Mouse (Mus musculus) Muller cell, postnatal 12 days (primary cell): ENCODE measurements at regions not wholly inside any gene's neighbourhood (a gene's known extent, or its start where the extent isn't known, plus 50 kb on each side); places are given as distances from the start of the nearest gene placed in this dataset.
A peak's percentile ranks its signal among the peaks of the same experiment; 100 is the strongest.

Experiments used
- DNase-seq: peaks from one replicate; pipeline ENCODE4 v3.0.0-alpha.2; 2015; ENCODE audit errors: inconsistent ontology term

DNA sequence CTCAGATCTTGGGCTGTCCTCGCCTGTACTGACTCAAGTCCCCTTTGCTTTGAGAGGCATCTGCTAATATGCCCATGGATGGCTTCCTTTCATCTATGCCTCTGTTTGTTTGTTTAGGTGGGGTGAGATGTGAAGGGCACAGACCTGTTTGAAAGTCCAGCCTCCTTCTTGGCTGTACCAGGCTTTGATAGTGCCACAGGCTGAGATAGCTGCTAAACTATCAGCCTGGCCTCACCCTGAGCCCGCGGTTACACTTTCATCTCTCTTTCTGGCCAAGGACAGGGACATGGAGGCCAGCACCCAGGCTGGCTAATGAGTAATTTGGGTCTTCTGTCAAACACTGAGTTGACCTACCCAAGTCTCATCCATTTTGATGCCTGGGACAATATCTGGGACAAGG lies 105.0 kb upstream of the Parp11 start:
- DNase-seq: no peak

DNA sequence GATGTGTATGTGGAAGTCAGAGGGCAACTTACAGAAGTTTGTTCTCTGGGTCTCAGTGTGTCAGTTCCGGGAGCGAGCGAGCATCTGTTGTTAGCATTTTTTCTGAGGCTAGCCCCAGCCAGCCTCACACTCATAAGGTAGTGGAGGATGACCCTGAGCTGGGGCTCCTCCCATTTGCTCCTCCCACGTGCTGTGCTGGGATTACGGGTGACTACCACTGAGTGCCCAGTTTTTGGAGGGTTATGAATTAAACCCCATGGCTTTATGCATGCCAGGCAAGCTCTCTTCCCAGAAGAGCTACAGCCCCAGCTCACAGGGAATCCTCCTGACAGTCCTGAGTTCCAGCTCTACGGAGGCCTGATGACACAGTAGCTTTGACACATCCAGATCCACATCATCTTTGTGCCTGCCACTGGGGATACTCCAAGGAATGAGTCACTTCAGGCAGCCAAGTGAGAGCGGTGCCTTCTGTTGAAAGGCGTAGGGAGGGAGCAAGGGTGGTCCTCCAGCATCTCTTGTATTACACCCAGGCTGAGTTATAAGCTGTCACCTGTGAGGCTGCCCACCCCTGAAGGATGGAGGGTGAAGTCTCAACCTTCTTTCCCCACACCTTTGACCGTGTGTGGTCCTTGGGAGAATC lies 97.8 kb upstream of the Parp11 start:
- peak; percentile 60 for DNase-seq

DNA sequence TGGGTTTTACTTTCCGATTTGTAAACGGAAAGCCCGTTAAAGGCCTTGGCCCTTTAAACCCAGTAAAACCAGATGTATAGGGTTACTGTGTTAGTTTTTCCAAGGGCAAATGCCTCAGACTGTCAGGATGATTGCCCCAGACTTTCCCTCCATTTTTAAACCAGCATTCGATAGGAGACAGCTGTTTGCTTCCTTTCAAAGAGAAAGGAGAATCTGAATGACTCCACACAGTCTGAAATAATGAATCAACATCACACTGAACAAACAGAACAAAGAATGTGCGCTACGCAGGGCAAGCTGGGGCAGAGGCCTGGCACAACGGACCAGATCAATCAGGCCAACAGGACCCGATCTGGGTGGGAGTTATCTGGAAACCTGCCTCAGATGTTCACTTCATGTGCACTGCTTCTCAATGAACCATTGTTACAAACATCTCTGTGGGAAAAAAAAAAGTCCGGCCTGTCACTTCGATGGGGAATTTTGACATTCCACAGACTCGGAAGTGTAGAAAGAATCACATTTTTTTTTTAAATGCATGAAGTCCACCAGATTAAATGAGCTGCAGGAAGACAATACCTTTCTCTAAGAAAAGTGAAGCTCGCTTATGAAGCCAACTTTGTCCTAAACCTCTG lies 97.0 kb upstream of the Parp11 start:
- peak; percentile 91 for DNase-seq

DNA sequence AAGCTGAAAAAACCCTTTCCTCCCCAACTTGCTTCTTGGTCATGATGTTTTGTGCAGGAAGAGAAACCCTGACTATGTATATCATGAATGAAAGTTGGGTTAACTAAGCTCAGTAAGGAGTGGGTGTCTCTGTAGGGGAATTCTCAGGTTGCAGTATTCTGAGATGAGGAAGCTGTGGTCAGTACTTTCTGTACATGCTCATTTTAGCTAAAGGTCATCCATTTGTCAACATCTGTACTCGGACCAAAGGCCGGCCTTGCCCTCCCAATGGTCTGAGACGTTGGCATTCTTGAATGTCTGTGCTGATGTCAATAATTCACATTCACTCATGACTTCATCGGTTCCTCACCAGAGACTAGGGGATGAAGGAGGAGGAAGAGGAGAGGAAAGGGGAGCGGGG lies 94.9 kb upstream of the Parp11 start:
- DNase-seq: no peak

DNA sequence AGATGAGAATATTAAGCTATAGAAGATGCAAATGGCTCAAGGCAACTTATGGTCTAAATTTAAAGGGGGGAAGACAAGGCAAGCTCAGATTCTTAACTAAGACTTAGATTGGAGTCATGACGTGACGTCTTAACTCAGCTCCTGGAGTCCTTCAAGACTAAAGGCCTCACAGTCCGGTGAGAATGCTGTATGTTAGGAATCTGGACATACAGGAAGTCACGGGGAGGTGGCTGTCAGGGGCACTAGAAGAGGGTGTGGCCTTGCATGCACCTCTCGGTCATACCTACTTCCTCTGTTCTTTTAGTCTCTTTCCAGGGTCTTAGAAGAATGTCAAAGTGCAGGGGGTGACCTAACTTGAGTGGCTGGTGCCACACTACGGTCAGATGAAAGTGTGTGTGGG lies 91.5 kb upstream of the Parp11 start:
- no peak for DNase-seq

DNA sequence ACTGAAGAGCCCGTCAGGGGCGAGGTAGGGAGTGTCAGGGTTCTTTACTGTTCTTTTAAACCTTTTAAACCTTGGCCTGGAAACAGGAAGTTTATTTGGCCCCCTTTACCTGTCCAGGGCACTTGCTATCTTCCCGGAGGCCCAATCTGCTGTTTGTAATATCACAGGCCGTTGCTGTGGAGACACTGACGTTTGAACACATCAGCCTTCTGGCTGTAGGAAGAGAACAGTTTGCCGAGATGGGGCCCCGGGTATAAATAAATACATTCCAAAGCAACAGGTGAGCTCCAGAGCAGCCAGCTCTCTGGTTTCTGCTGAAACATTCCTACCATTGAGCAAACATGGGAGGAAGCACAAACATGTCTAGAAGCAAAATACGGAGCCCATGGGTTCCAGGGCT lies 90.2 kb upstream of the Parp11 start:
- no peak for DNase-seq

DNA sequence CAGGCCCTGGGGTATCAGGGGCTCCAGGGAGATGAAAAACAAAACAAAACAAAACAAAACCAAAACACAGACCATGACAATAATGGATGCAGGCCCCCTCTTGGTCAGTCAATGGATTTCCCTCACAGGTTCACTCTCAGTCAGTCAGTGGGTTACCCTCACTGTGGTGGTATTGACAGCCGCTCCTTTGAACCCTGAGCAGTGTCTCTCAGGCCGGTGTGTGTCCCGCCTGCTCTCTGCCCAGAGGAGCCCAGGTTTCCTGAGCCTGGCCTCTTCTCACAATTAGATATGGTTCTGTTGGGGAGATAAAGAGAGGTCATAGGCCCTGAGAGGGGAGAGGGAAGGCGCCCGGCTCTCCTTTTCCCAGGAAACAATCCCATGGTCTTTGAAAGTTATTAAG lies 87.8 kb upstream of the Parp11 start:
- no peak for DNase-seq

DNA sequence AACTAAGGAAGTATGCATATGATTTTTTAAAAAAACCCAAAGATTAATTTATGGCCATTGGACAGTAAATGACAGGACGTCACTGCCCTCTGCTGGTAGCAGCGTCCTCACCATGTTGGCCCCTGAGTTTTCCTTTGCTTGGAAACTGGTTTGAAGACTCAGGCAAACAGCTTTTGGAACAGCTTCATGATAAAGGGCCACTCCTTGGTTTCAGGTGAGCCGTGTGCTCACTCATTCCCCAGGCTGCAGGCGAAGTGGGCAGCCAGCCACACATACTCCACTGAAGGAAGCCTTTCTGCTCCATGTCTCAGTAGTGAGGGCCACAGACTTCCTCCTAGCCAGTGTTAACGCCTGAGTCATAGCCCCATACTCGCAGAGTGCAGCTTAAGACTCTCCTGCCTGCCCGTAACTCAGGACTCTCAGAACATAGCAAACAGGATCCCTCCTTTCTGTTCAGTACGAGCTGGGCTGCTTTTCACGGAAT lies 87.2 kb upstream of the Parp11 start:
- DNase-seq: no peak

DNA sequence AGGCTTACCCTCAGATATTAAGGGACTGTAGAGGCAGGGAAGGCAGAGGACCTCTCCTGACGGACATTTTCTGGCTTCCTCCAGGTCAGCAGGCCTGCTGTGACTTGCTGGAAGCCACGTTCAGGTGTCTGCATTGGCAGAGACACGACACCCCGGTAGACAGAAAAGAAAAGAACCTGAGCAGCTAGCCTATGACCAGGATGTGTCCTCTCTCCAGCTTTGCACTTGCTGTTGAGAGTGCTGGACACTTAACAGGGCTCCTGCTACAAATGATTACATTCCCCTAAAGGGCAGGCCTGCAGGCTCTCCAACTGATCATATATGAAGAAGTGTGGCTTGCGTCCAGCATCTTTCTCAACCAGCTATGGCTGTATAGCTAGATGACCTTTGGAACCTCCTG lies 84.5 kb upstream of the Parp11 start:
- no peak for DNase-seq

DNA sequence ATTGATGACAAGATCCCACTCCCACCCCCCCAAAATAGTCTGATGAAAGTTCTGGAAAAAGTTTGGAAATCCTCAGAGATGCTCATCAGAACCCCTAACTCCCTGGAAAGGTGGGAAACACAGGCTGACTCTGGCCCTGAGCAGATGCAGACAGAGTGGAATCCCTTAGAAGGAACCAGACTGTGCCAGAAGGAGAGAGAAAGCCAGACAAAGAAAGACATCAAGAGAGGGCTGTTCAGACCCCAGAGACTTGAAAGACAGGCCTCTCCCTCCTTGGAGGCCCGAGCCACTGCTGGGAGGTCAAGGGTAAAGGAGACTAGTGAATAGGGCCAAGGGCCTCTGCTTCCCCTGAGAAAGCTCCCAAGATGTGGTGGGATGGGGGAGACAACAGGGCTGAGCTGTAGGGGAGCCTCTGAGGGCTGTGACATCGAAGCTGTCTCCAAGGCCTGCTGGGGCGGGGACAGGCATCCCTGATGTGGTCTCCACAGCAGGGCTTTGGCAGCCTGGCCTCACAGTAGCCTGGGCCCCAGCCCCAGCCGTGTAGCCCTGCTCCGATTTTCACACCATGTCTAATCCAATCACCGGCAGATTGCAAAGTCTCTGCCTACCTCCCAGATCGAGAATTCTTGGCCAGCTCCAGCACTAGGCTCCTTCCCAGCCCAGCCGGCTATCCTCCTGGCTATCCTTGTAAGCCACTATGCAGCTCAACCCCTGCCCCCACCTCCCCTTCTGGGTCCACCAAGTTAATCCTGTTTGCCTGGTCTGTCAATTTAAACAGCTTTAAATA lies 83.5 kb upstream of the Parp11 start:
- peak; percentile 57 for DNase-seq

DNA sequence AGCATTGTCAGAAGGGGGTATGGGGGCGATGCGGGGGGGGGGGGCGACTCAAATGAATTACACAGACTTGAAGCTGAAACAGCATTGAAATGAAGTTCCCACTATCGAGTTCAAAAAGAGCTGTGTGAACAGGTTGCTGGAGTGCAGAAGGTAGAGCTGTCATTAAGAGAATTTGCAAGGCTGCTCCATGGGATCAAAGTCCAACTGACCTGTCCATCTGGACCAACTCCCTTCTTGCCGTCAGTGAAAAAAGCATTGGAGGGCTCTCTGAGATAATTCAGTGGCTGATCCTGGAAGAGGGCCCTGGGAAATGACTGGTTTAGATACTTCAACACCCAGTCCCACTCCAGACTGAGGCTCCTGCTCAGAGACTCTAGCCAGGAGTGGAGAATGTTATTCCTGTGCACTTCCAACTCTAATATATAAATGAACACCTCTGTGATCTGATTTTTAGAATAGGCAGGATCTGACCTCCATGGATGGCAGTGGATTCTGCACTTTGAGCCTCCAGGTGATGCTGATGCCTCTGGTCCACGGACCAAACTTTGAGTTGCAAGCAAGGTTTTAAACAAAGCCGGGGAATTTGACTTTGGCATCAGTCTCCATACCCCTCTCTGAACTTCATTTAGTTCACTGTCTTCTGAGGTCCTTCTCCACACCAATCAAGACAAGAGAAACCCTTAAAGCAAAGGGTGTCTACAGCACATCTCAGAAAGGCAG lies 82.6 kb upstream of the Parp11 start:
- DNase-seq: no peak

DNA sequence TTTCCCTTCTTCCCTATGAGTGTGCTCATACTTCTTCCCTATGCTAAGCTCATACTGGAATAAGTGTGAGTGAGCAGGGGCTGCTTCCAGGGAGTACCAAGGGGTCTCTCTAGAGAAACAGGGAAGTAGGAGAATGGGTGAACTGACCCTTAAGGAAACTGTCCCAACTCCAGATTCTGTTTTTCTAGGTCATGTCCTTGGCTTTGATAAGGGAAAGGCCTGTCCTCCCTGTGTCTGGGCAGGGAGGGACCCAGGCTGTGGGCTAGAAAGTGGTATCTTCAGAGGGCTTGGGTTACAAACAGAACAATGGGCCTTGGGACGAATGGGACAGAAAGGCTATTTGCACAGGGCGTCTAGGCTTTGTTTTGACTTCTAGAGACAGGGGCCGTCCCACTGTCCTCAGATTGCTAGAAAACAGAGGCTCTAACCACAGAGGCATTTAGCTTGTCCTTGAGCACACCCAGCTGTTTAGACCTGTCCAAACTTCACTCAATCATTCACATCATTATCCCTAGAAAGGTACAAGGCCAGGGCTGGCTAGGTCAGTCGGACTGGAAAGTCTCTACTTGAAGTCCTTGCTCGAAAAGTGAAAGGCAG lies 82.0 kb upstream of the Parp11 start:
- DNase-seq: no peak

DNA sequence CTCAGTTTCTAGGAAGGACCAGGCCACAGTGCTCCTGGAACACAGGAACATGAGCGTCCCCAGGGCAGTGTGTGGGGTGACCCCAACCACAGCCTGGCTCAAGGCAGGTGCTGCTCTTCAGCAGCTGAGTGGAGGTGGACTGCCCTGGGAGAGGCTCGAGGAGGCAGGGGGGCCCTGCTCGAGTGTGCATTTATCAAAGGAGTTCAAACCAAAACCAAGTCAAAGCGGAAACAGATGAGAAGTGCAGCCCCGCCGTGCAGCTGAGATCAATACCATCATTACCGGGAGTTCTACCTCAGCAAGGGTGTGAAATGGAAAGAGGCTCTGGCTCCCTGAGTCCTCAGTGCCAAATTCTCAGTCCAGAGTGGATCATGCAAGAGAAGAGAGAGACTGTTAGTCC lies 81.4 kb upstream of the Parp11 start:
- no peak for DNase-seq

DNA sequence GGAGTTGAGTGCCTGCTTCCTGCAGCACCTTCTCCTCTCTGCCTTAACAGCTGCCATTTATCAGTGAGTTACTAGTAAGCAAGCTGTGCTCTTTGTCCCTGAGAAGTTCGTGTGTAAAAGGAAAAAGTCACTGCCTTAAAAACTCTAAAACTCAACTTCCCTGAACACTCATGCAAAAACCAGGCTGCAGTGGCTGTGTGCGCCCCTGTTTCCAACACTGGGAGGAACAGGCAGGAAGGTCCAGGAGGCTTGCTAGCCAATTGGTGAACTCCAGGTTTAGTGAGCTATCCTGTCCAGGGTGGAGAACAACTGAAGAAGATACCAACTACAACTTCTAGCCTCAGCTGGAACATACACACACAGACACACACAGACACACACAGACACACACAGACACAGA lies 81.0 kb upstream of the Parp11 start:
- DNase-seq: no peak

DNA sequence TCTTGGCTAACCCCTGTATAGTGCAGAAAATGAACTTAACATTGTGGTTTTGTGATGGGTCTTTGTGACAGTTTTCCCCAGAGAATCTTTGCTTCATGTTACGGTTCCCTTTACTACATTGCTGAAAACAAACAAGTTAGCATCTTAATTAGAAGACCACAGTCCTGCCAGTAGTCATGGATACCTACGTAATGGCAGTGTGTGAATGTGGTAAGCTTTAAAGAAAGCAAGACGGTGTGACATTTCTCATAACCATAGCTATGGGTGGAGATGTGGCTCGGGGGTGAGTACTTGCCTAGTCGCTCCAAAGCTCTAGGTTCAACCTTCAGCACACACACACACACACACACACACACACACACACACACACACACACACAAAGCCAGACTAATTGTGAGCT lies 73.6 kb upstream of the Parp11 start:
- DNase-seq: no peak

DNA sequence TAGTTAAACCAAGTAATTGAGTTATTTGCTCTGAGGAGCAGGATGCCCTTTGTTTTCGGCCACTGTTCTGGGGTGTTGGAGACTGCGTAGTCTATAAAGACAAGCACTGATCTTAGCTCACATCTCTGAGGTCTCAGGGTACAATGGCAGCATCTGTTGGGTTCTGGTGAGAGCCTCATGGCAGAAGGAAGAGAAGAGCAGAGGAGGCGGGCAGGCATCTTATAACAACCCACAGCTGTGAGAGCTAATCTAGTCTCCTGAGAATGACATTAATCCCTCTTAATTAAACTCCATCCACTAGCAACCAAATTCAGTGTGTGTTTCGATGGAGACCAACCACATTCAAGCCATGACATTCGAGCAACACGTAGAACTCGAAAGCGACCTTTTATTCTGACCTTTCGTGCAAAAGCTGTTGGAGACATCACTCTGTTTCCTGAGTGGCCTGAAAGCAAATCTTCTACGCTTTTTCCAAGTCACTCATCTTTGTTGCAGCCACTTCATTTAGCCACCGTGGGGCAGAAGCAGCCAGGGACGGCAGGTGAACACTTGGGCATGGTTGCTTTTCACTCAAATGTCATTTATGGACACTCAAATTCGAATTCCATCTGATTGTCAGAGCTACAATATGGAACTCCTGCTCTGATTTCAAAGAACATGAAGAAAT lies 72.7 kb upstream of the Parp11 start:
- DNase-seq: no peak

DNA sequence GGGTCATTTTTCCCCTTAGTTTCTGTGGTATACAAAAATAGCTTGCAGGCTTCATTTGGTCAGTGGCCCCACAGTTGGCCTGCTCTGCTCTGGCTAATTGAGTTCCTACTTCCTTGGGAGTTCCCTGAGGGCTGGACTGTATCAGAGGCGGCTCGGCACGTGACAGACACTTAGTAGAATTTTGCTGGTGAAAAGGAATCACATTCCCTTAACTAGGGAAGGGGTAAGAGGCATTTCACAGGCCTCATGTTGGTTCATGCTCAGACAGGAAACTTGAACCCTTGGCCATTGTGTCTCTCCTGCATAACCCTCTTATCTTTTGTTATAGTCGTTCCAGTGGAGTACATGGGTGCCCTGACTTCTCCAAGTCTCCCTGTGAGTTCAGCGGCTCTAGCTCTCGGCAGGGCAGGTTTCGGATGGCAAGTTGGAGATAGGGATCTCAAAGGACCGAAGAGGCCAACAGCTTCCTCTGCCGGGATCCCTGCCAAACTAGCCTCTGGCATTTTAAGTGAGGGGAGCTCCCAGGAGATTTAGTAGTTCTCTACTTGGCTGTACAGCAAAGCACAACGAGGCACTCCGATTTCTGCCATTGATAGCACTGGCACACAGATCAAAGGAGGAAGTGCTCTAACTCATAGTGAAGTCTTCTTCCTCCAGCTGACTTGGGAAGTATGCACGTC lies 72.0 kb upstream of the Parp11 start:
- peak; percentile 36 for DNase-seq

DNA sequence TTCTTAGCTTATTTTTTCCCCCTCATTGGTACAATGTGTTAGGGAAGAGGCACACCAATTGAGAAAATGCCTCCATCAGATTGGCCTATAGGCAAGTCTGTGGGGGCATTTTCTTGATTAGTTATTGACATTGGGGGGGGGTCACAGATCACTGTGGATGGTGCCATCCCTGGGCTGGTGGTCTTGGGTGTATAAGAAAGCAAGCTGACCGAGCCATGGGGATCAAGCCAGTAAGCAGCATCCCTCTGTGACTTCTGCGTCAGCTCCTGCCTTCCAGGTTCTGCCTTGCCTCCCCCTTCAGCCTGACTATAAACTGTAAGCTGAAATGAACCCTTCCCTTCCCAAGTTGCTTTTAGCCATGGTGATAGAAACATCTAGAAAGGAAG lies 71.5 kb upstream of the Parp11 start:
- no peak for DNase-seq

DNA sequence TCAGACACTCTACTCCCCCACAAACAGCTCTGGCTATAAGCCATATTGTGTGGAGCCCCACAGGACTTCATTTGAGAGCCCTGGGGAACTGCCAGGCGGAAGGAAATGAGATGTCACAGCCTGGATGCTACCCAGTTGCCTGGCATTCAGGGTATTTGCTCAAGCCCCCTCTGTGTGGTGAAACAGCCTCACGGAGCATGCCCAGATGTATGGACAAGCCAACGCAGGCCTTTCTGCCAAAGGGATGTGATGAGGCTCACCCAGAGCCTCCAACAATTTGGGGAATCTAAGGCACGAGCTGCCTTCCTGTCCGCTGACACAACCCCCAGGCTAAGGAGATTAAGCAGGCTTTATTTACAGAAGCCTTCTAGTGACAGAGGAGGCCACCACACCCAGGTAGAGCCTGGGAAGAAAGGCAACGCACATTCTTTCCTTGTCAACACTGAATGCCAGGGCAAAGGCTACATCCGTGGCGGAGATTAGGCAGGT lies 70.9 kb upstream of the Parp11 start:
- peak; percentile 58 for DNase-seq

DNA sequence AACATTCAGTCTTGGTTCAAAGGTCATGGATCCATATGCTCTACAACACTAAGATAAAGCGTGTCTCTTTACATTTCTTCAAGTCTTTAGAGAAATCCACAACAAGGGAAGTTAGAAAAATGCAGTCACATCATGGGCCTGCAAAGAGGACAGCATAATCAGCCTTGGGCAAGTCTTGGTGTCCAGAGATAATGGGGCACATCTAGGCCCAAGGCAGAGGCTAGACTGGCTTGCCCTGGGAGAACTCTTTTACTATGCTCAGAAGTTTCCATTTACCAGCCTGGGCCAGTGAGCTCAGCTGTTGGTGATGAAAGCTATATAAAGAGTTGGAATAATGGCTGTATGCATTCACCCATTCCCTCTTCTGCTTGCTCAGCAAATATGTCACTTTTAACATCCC lies 67.9 kb upstream of the Parp11 start:
- DNase-seq: no peak

DNA sequence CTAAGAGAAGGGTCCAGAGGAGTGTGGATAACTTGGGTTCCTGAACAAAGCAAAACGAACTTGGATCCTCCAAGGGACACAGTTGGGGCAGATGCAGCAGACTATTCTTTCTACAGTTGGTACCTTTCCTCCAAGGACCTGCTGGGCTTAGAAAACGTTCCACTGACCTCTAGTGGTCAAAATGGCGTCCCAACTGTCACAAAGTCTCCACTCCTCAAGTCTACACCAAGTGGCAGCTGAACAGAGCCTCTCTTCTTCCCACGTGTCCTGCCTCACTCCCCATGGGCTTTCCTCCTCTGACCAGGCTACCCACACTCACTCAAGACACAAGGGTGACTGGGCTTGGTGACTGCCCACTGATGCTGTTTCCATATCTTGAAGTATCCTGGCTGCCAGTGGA lies 67.1 kb upstream of the Parp11 start:
- DNase-seq: no peak
